Mouse (Mus musculus): Measurements from ENCODE around the gene Stap2. TPM values are rescaled to one million over a fixed set of nuclear protein-coding genes. Genes with fewer than 3 reads are reported as not detected.

Stap2 gene
- polyA plus RNA-seq, 1 experiment: 10.6 TPM

- no peaks in the 10 kb centered on the region; the same call in 1 of the 2 replicates for H3K4me1 ChIP-seq (ENCODE audit: control insufficient read depth, insufficient read depth, low read length)
- WGBS: 84% methylated on average over 9 of the region's 9 CpGs
- TF ChIP-seq CTCF (IDR thresholded peaks at IDR 0.05; ENCODE audit: control insufficient read depth, insufficient read depth, low read length) (no peak), POLR2A (IDR thresholded peaks at IDR 0.05; ENCODE audit: borderline replicate concordance, control insufficient read depth, low read depth, low read length) (no peak)
- H3K4me3 ChIP-seq (replicated peaks; ENCODE audit: control insufficient read depth, low read depth, low read length): no peak overlapping the region
- H3K27ac ChIP-seq (ENCODE audit: control insufficient read depth, insufficient read depth, low read depth, low read length, poor library complexity): no peak overlapping the region
These were observed 54.8 kb downstream of the Stap2 start for GRCm38 (mm10) chr17:55950601-55951000.

DNA sequence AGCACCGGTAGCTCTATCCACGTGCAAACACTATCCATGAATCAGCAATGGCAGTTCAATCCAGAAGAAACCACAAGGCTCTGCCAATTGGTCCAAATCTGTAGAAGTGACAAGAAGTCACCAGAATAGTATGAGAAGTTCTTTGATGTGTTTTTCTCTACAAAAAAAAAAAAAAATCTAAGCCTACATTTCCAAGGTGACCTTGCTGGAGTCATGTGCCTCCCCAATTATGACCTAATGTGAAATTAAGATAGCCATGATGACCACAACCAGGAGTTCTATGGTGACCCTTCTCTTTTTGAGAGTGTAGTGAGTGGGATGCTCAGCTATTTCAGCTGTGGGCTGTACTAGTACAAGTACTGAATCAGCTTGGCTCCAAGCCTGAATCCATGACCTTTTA is 56.0 kb downstream of the Stap2 start, which contains the start of gene Zfp119b:
Gene Zfp119b, minus strand, starts transcription at position 101 of the 400 bp plus-strand sequence.
- TF ChIP-seq POLR2A (IDR thresholded peaks at IDR 0.05; ENCODE audit: borderline replicate concordance, control insufficient read depth, low read depth, low read length) (no peak), CTCF (IDR thresholded peaks at IDR 0.05; ENCODE audit: control insufficient read depth, insufficient read depth, low read length) (no peak)
- 63% methylated on average over 2 of the region's 2 CpGs for WGBS
- no peak within 1 kb of the TSS for H3K4me3 ChIP-seq (replicated peaks; ENCODE audit: control insufficient read depth, low read depth, low read length)
- H3K27ac ChIP-seq (ENCODE audit: control insufficient read depth, insufficient read depth, low read depth, low read length, poor library complexity): no peak within 1 kb of the TSS
- no peaks in the 10 kb centered on the region; the same call in 1 of the 2 replicates for H3K4me1 ChIP-seq (ENCODE audit: control insufficient read depth, insufficient read depth, low read length)

GRCm38 (mm10) chr17:55948647-55949046 is 56.7 kb downstream of the Stap2 start:
- TF ChIP-seq CTCF (IDR thresholded peaks at IDR 0.05; ENCODE audit: control insufficient read depth, insufficient read depth, low read length): no peak
- no peak for TF ChIP-seq POLR2A (IDR thresholded peaks at IDR 0.05; ENCODE audit: borderline replicate concordance, control insufficient read depth, low read depth, low read length)
- Histone ChIP-seq H3K27ac (ENCODE audit: control insufficient read depth, insufficient read depth, low read depth, low read length, poor library complexity) (no peak overlapping the region), H3K4me1 (ENCODE audit: control insufficient read depth, insufficient read depth, low read length) (no peaks in the 10 kb centered on the region; the same call in 1 of the 2 replicates), H3K4me3 (replicated peaks; ENCODE audit: control insufficient read depth, low read depth, low read length) (no peak overlapping the region)
- 89% methylated on average over 4 of the region's 4 CpGs for WGBS

Other genes starting within 250 kb of the Stap2 start
- not detected in 2 replicates for gene Zfp119a, start 126.7 kb downstream of the Stap2 start, polyA plus RNA-seq (2011; ENCODE audit: insufficient read depth, insufficient read length, low replicate concordance, missing spikeins)
- 4.0 and 8.3 TPM in 2 replicates for gene Zfp959, start 113.5 kb downstream of the Stap2 start, polyA plus RNA-seq (2011; ENCODE audit: insufficient read depth, insufficient read length, low replicate concordance, missing spikeins)
- 1.4 TPM in 1 of 2 replicates, not detected in the other for gene Zfp119b, start 56.1 kb downstream of the Stap2 start, polyA plus RNA-seq (2011; ENCODE audit: insufficient read depth, insufficient read length, low replicate concordance, missing spikeins)
- gene Ebi3, start 52.9 kb downstream of the Stap2 start, polyA plus RNA-seq (2011; ENCODE audit: insufficient read depth, insufficient read length, low replicate concordance, missing spikeins): 8.5 and 34.4 TPM in 2 replicates
- 9.3 and 12.3 TPM in 2 replicates for gene Yju2, start 46.5 kb downstream of the Stap2 start, polyA plus RNA-seq (2011; ENCODE audit: insufficient read depth, insufficient read length, low replicate concordance, missing spikeins)
- 1.6 TPM in 1 of 2 replicates, not detected in the other for gene Shd, start 35.1 kb downstream of the Stap2 start, polyA plus RNA-seq (2011; ENCODE audit: insufficient read depth, insufficient read length, low replicate concordance, missing spikeins)
- not detected in 2 replicates for gene Fsd1, start 19.1 kb downstream of the Stap2 start, polyA plus RNA-seq (2011; ENCODE audit: insufficient read depth, insufficient read length, low replicate concordance, missing spikeins)
- gene Mpnd, start 127 bp upstream of the Stap2 start, polyA plus RNA-seq (2011; ENCODE audit: insufficient read depth, insufficient read length, low replicate concordance, missing spikeins): 13.1 and 47.7 TPM in 2 replicates
- 39.9 and 55.5 TPM in 2 replicates for gene Sh3gl1, start 31.1 kb upstream of the Stap2 start, polyA plus RNA-seq (2011; ENCODE audit: insufficient read depth, insufficient read length, low replicate concordance, missing spikeins)
- gene Chaf1a, start 34.9 kb upstream of the Stap2 start, polyA plus RNA-seq (2011; ENCODE audit: insufficient read depth, insufficient read length, low replicate concordance, missing spikeins): 55.8 and 73.6 TPM in 2 replicates
- 17.7 and 41.7 TPM in 2 replicates for gene Ubxn6, start 69.4 kb upstream of the Stap2 start, polyA plus RNA-seq (2011; ENCODE audit: insufficient read depth, insufficient read length, low replicate concordance, missing spikeins)
- gene Hdgfl2, start 74.0 kb upstream of the Stap2 start, polyA plus RNA-seq (2011; ENCODE audit: insufficient read depth, insufficient read length, low replicate concordance, missing spikeins): 62.0 and 145 TPM in 2 replicates
- gene Plin4, start 104.2 kb upstream of the Stap2 start, polyA plus RNA-seq (2011; ENCODE audit: insufficient read depth, insufficient read length, low replicate concordance, missing spikeins): 0.52 and 3.4 TPM in 2 replicates
- gene Plin5, start 112.0 kb upstream of the Stap2 start, polyA plus RNA-seq (2011; ENCODE audit: insufficient read depth, insufficient read length, low replicate concordance, missing spikeins): not detected in 2 replicates
- gene Lrg1, start 116.4 kb upstream of the Stap2 start, polyA plus RNA-seq (2011; ENCODE audit: insufficient read depth, insufficient read length, low replicate concordance, missing spikeins): 22.7 and 50.0 TPM in 2 replicates
- gene Sema6b, start 134.8 kb upstream of the Stap2 start, polyA plus RNA-seq (2011; ENCODE audit: insufficient read depth, insufficient read length, low replicate concordance, missing spikeins): 3.2 and 3.9 TPM in 2 replicates
- gene Tnfaip8l1, start 156.9 kb upstream of the Stap2 start, polyA plus RNA-seq (2011; ENCODE audit: insufficient read depth, insufficient read length, low replicate concordance, missing spikeins): 0.63 and 1.7 TPM in 2 replicates
- gene Mydgf, start 178.3 kb upstream of the Stap2 start, polyA plus RNA-seq (2011; ENCODE audit: insufficient read depth, insufficient read length, low replicate concordance, missing spikeins): 12.5 and 25.9 TPM in 2 replicates
- gene Dpp9, start 213.3 kb upstream of the Stap2 start, polyA plus RNA-seq (2011; ENCODE audit: insufficient read depth, insufficient read length, low replicate concordance, missing spikeins): 8.4 and 8.9 TPM in 2 replicates